Mouse (Mus musculus): ENCODE data around the gene Slc25a29. TPM values are rescaled to one million over a fixed set of nuclear protein-coding genes. Genes with fewer than 3 reads are reported as not detected.

Slc25a29 gene
- polyA plus RNA-seq, 1 experiment from 2014 or later: 3.0 TPM

- Histone ChIP-seq H3K27ac (ENCODE audit: poor library complexity, severe bottlenecking) (no peak overlapping the region), H3K4me3 (no peak overlapping the region), H3K27me3 (replicated peaks) (no peaks in the 10 kb centered on the region), H3K9ac (no peak overlapping the region), H3K36me3 (peaks cover 14% of the 10 kb centered on the region), H3K9me3 (replicated peaks) (no peaks in the 10 kb centered on the region), H3K4me2 (no peak overlapping the region), H3K4me1 (replicated peaks) (peaks cover 3% of the 10 kb centered on the region; the same call in 1 of the 2 replicates)
- WGBS: 92% methylated on average over 13 of the region's 13 CpGs
- ATAC-seq (ENCODE audit: insufficient number of reproducible peaks, low FRiP score): no peak
Observed at GRCm38 (mm10) chr12:108825561-108826224, 10.0 kb downstream of the Slc25a29 start.

GRCm38 (mm10) chr12:108824225-108824874 lies 11.3 kb downstream of the Slc25a29 start:
- Histone ChIP-seq H3K9me3 (replicated peaks) (no peaks in the 10 kb centered on the region), H3K4me2 (no peak overlapping the region), H3K9ac (no peak overlapping the region), H3K27ac (ENCODE audit: poor library complexity, severe bottlenecking) (no peak overlapping the region), H3K4me1 (replicated peaks) (peaks cover 16% of the 10 kb centered on the region; the same call in 1 of the 2 replicates), H3K27me3 (replicated peaks) (no peaks in the 10 kb centered on the region), H3K4me3 (no peak overlapping the region), H3K36me3 (peaks cover 14% of the 10 kb centered on the region)
- no peak for ATAC-seq (ENCODE audit: insufficient number of reproducible peaks, low FRiP score)
- 90% methylated on average over 15 of the region's 15 CpGs for WGBS

DNA sequence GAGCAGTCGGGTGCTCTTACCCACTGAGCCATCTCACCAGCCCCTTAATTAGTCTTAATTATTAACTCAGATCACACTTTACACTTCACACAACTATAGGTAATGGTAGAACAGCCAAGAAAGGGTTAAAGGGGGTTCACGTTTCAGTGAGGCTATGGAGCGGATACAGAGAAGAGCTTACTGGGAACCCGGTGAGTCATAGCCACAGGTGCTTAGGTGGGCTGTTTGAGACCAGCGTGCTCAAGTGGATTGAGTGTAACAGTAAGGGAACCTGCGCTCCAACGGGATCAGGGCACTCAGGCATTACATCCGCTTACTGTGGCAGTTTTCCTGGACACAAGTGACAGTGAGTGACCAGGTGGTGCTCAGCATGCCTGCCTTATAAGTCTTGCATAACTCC lies 12.6 kb downstream of the Slc25a29 start:
- peaks cover 19% of the 10 kb centered on the region; the same call in 1 of the 2 replicates for H3K4me1 ChIP-seq (replicated peaks)
- H3K36me3 ChIP-seq: peaks cover 24% of the 10 kb centered on the region
- 71% methylated on average over 8 of the region's 8 CpGs for WGBS
- ATAC-seq (ENCODE audit: insufficient number of reproducible peaks, low FRiP score): no peak
- H3K4me2 ChIP-seq: no peak overlapping the region
- no peaks in the 10 kb centered on the region for H3K27me3 ChIP-seq (replicated peaks)
- H3K27ac ChIP-seq (ENCODE audit: poor library complexity, severe bottlenecking): no peak overlapping the region
- H3K4me3 ChIP-seq: no peak overlapping the region
- no peak overlapping the region for H3K9ac ChIP-seq
- no peaks in the 10 kb centered on the region for H3K9me3 ChIP-seq (replicated peaks)

- Histone ChIP-seq H3K9me3 (replicated peaks) (no peaks in the 10 kb centered on the region), H3K4me1 (replicated peaks) (peaks cover 19% of the 10 kb centered on the region; the same call in 1 of the 2 replicates), H3K9ac (no peak overlapping the region), H3K4me3 (no peak overlapping the region), H3K27ac (ENCODE audit: poor library complexity, severe bottlenecking) (no peak overlapping the region), H3K36me3 (peaks cover 27% of the 10 kb centered on the region), H3K4me2 (no peak overlapping the region), H3K27me3 (replicated peaks) (no peaks in the 10 kb centered on the region)
- no peak for ATAC-seq (ENCODE audit: insufficient number of reproducible peaks, low FRiP score)
- WGBS: 61% methylated on average over 4 of the region's 4 CpGs
Observed at GRCm38 (mm10) chr12:108820461-108820860, 15.2 kb downstream of the Slc25a29 start.

DNA sequence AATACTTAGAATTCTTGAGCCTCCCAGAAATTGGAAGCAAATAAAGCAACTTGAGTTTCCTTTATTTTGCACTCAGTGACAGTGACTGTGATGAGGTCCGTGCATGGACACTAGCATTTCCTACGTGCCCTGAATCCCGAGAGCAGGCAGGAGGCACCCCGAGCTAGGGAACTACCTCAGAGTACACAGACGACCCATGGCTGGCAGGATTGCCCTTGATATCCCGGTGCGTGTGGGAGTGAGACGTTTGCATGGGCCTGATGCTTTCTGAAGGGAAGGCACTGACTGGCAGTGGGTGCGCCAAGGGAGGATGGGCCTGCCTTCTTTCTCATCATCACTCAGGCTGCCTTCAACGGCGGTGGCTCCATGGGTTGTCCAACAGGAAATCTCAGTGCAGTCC lies 19.1 kb downstream of the Slc25a29 start:
- H3K36me3 ChIP-seq: peaks cover 46% of the 10 kb centered on the region
- 75% methylated on average over 11 of the region's 11 CpGs for WGBS

GRCm38 (mm10) chr12:108814470-108814869 lies 21.2 kb downstream of the Slc25a29 start:
- ATAC-seq (ENCODE audit: insufficient number of reproducible peaks, low FRiP score): no peak
- 93% methylated on average over 6 of the region's 6 CpGs for WGBS
- H3K4me1 ChIP-seq (replicated peaks): peaks cover 32% of the 10 kb centered on the region

More for the DNA sequence above, 19.1 kb downstream of the Slc25a29 start:
- Histone ChIP-seq H3K27ac (ENCODE audit: poor library complexity, severe bottlenecking) (no peak overlapping the region), H3K9ac (no peak overlapping the region), H3K4me3 (no peak overlapping the region), H3K9me3 (replicated peaks) (no peaks in the 10 kb centered on the region), H3K27me3 (replicated peaks) (no peaks in the 10 kb centered on the region), H3K4me1 (replicated peaks) (peaks cover 30% of the 10 kb centered on the region), H3K4me2 (no peak overlapping the region)
- no peak for ATAC-seq (ENCODE audit: insufficient number of reproducible peaks, low FRiP score)

DNA sequence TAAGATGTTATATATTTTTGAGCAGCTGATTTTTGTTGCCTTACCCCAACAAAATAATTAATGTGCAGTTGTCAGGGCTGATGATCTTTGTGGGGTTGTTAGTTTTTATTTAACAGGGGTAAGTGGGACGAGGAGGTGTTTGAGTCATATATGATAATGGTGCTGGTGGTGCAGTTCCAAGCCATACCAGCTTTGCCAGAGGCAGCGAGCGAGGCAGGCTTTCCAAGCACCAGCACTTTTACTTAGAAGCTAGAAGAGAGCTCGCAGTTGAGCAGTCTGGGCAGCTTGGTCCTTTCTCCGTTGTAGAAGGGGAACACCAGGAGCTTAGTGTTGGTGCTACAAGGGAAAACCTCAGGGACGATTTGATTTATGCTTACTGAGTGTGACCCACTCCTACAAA lies 23.2 kb downstream of the Slc25a29 start:
- Histone ChIP-seq H3K4me3 (no peak overlapping the region), H3K36me3 (peaks cover 42% of the 10 kb centered on the region), H3K9ac (no peak overlapping the region), H3K4me1 (replicated peaks) (peaks cover 41% of the 10 kb centered on the region), H3K27ac (ENCODE audit: poor library complexity, severe bottlenecking) (no peak overlapping the region), H3K9me3 (replicated peaks) (no peaks in the 10 kb centered on the region), H3K4me2 (no peak overlapping the region), H3K27me3 (replicated peaks) (no peaks in the 10 kb centered on the region)
- 81% methylated on average over 6 of the region's 6 CpGs for WGBS
- no peak for ATAC-seq (ENCODE audit: insufficient number of reproducible peaks, low FRiP score)

More at GRCm38 (mm10) chr12:108814470-108814869, 21.2 kb downstream of the Slc25a29 start:
- Histone ChIP-seq H3K9me3 (replicated peaks) (no peaks in the 10 kb centered on the region), H3K4me3 (no peak overlapping the region), H3K36me3 (peaks cover 51% of the 10 kb centered on the region), H3K4me2 (no peak overlapping the region), H3K9ac (no peak overlapping the region), H3K27ac (ENCODE audit: poor library complexity, severe bottlenecking) (no peak overlapping the region), H3K27me3 (replicated peaks) (no peaks in the 10 kb centered on the region)

DNA sequence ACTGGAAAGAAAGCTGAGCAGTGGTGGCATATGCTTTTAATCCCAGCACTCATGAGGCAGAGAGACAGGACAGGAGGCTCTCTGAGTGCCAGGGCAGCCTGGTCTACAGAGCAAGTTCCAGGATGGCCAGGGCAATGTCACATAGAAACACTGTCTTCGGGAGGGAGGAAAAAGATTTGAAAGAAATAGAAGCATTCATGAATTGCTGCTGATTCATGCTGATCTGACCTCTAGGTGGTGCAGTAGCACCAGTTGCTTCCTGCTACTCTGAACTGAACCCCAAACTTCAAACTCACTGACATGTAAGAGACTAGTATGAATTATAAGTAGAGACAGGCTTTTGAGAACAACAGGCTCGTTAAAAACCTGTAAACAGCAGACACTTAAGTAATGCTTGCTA lies 24.6 kb downstream of the Slc25a29 start:
- 62% methylated on average over 2 of the region's 2 CpGs for WGBS
- Histone ChIP-seq H3K27me3 (replicated peaks) (no peaks in the 10 kb centered on the region), H3K4me1 (replicated peaks) (peaks cover 41% of the 10 kb centered on the region), H3K9me3 (replicated peaks) (no peaks in the 10 kb centered on the region), H3K27ac (ENCODE audit: poor library complexity, severe bottlenecking) (no peak overlapping the region), H3K4me3 (no peak overlapping the region), H3K36me3 (peaks cover 43% of the 10 kb centered on the region), H3K4me2 (no peak overlapping the region), H3K9ac (no peak overlapping the region)
- ATAC-seq (ENCODE audit: insufficient number of reproducible peaks, low FRiP score): no peak

- no peak for ATAC-seq (ENCODE audit: insufficient number of reproducible peaks, low FRiP score)
- no peaks in the 10 kb centered on the region for H3K9me3 ChIP-seq (replicated peaks)
- no peak overlapping the region for H3K4me3 ChIP-seq
- H3K27me3 ChIP-seq (replicated peaks): no peaks in the 10 kb centered on the region
- H3K4me2 ChIP-seq: no peak overlapping the region
- no peak overlapping the region for H3K27ac ChIP-seq (ENCODE audit: poor library complexity, severe bottlenecking)
- peaks cover 41% of the 10 kb centered on the region for H3K4me1 ChIP-seq (replicated peaks)
- H3K36me3 ChIP-seq: peaks cover 41% of the 10 kb centered on the region
- 69% methylated on average over 7 of the region's 7 CpGs for WGBS
- no peak overlapping the region for H3K9ac ChIP-seq
Observed at GRCm38 (mm10) chr12:108810309-108810708, 25.4 kb downstream of the Slc25a29 start.

DNA sequence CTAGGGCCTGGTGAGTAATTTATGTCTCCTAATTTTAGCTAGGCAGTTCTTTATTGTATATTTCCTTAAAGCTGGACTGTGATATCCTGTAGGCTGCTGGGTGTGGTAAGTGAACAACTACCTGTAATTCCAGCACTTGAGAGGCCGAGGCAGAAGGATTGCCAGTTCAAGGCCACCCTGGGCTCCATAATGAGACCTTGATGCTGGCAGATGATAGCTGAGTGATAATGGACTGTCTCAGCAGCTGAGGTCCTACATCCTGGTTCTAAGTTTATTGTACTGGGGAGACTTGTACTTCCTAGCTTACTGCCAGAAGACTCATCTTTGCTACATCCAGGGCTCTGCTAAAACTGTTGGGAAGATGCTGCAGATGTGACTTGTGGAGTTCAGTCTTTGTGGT lies 25.9 kb downstream of the Slc25a29 start:
- no peak overlapping the region for H3K9ac ChIP-seq
- peaks cover 41% of the 10 kb centered on the region for H3K4me1 ChIP-seq (replicated peaks)
- H3K27ac ChIP-seq (ENCODE audit: poor library complexity, severe bottlenecking): no peak overlapping the region
- H3K27me3 ChIP-seq (replicated peaks): no peaks in the 10 kb centered on the region
- WGBS: 50% methylated on average over 1 of the region's 1 CpGs
- H3K4me2 ChIP-seq: no peak overlapping the region
- H3K9me3 ChIP-seq (replicated peaks): no peaks in the 10 kb centered on the region
- H3K36me3 ChIP-seq: peaks cover 35% of the 10 kb centered on the region
- H3K4me3 ChIP-seq: no peak overlapping the region
- ATAC-seq (ENCODE audit: insufficient number of reproducible peaks, low FRiP score): no peak

GRCm38 (mm10) chr12:108808465-108808864 lies 27.2 kb downstream of the Slc25a29 start:
- 48% methylated on average over 2 of the region's 2 CpGs for WGBS
- Histone ChIP-seq H3K4me2 (no peak overlapping the region), H3K27me3 (replicated peaks) (no peaks in the 10 kb centered on the region), H3K27ac (ENCODE audit: poor library complexity, severe bottlenecking) (no peak overlapping the region), H3K9me3 (replicated peaks) (no peaks in the 10 kb centered on the region), H3K9ac (no peak overlapping the region), H3K4me1 (replicated peaks) (peaks cover 46% of the 10 kb centered on the region), H3K36me3 (peaks cover 23% of the 10 kb centered on the region), H3K4me3 (no peak overlapping the region)
- no peak for ATAC-seq (ENCODE audit: insufficient number of reproducible peaks, low FRiP score)
